Mouse (Mus musculus): ENCODE measurements around the gene Clhc1. TPM values are rescaled to one million over a fixed set of nuclear protein-coding genes. Genes with fewer than 3 reads are reported as not detected.
"Not testable (repeated sequence)": the region's sequence is repeated elsewhere in the genome, so short reads cannot be mapped to it uniquely, and the experiment has no call there.

Clhc1 gene
- polyA plus RNA-seq, 1 experiment from 2014 or later = 0.15 TPM

GRCm38 (mm10) chr11:29525988-29526794 lies 21.6 kb upstream of the Clhc1 start, which contains the start of gene Mtif2:
TSS of gene Mtif2 (plus strand) at chr11:29526408.
- H3K4me3 ChIP-seq (ENCODE audit: low read depth, low read length) = peak within 1 kb of the TSS; percentile 71
- H3K27me3 ChIP-seq (ENCODE audit: control insufficient read depth, insufficient read depth, low read length) = no peaks in the 10 kb centered on the region
- WGBS = 3% methylated on average over 47 of the region's 47 CpGs
- peaks cover 4% of the 10 kb centered on the region; the same call in 1 of the 2 replicates for H3K36me3 ChIP-seq (ENCODE audit: control insufficient read depth, insufficient read depth, low read length)
- peak within 1 kb of the TSS; percentile 87 for H3K9ac ChIP-seq (ENCODE audit: low read length)
- H3K4me1 ChIP-seq (ENCODE audit: control insufficient read depth, insufficient read depth, low read length) = no peaks in the 10 kb centered on the region
- ATAC-seq (ENCODE audit: low FRiP score) (peak; percentile 98), DNase-seq (ENCODE audit: low spot score, missing footprints) (peak; percentile 98)
- H3K9me3 ChIP-seq (ENCODE audit: control insufficient read depth, low read length) = no peaks in the 10 kb centered on the region
- H3K27ac ChIP-seq (ENCODE audit: low read depth, low read length) = peak within 1 kb of the TSS; percentile 40
- peak within 1 kb of the TSS; percentile 70 for H3K4me2 ChIP-seq

- Histone ChIP-seq H3K9me3 (ENCODE audit: control insufficient read depth, low read length) (no peaks in the 10 kb centered on the region), H3K27me3 (ENCODE audit: control insufficient read depth, insufficient read depth, low read length) (no peaks in the 10 kb centered on the region), H3K36me3 (ENCODE audit: control insufficient read depth, insufficient read depth, low read length) (peaks cover 10% of the 10 kb centered on the region; the same call in 1 of the 2 replicates), H3K9ac (ENCODE audit: low read length) (no peak overlapping the region), H3K4me2 (no peak overlapping the region), H3K27ac (ENCODE audit: low read depth, low read length) (no peak overlapping the region), H3K4me3 (ENCODE audit: low read depth, low read length) (no peak overlapping the region), H3K4me1 (ENCODE audit: control insufficient read depth, insufficient read depth, low read length) (no peaks in the 10 kb centered on the region)
- ATAC-seq (ENCODE audit: low FRiP score) (no peak), DNase-seq (ENCODE audit: low spot score, missing footprints) (no peak)
- 94% methylated on average over 1 of the region's 1 CpGs for WGBS
Measured at GRCm38 (mm10) chr11:29538201-29538600, 9.5 kb upstream of the Clhc1 start.

GRCm38 (mm10) chr11:29544225-29544945 lies 3.4 kb upstream of the Clhc1 start:
- Histone ChIP-seq H3K27me3 (ENCODE audit: control insufficient read depth, insufficient read depth, low read length) (no peaks in the 10 kb centered on the region), H3K27ac (ENCODE audit: low read depth, low read length) (no peak overlapping the region), H3K4me2 (no peak overlapping the region), H3K9me3 (ENCODE audit: control insufficient read depth, low read length) (no peaks in the 10 kb centered on the region), H3K4me3 (ENCODE audit: low read depth, low read length) (no peak overlapping the region), H3K9ac (ENCODE audit: low read length) (no peak overlapping the region), H3K4me1 (ENCODE audit: control insufficient read depth, insufficient read depth, low read length) (peaks cover 12% of the 10 kb centered on the region; the same call in 1 of the 2 replicates), H3K36me3 (ENCODE audit: control insufficient read depth, insufficient read depth, low read length) (peaks cover 11% of the 10 kb centered on the region; the same call in 1 of the 2 replicates)
- DNase-seq (ENCODE audit: low spot score, missing footprints) = peak; percentile 85
- 83% methylated on average over 3 of the region's 3 CpGs for WGBS
- ATAC-seq (ENCODE audit: low FRiP score) = no peak

- not testable (repeated sequence) for ATAC-seq (ENCODE audit: low FRiP score); DNase-seq (ENCODE audit: low spot score, missing footprints); H3K27me3 ChIP-seq (ENCODE audit: control insufficient read depth, insufficient read depth, low read length); H3K4me2 ChIP-seq; H3K9me3 ChIP-seq (ENCODE audit: control insufficient read depth, low read length); H3K9ac ChIP-seq (ENCODE audit: low read length); H3K4me3 ChIP-seq (ENCODE audit: low read depth, low read length); H3K27ac ChIP-seq (ENCODE audit: low read depth, low read length)
- 87% methylated on average over 4 of the region's 4 CpGs for WGBS
- Histone ChIP-seq H3K36me3 (ENCODE audit: control insufficient read depth, insufficient read depth, low read length) (peaks cover 11% of the 10 kb centered on the region; the same call in 1 of the 2 replicates), H3K4me1 (ENCODE audit: control insufficient read depth, insufficient read depth, low read length) (peaks cover 12% of the 10 kb centered on the region; the same call in 1 of the 2 replicates)
Measured at GRCm38 (mm10) chr11:29545150-29545752, 2.5 kb upstream of the Clhc1 start.

GRCm38 (mm10) chr11:29546297-29546696 lies 1.5 kb upstream of the Clhc1 start:
- H3K36me3 ChIP-seq (ENCODE audit: control insufficient read depth, insufficient read depth, low read length) = peaks cover 11% of the 10 kb centered on the region; the same call in 1 of the 2 replicates
- H3K27me3 ChIP-seq (ENCODE audit: control insufficient read depth, insufficient read depth, low read length); H3K27ac ChIP-seq (ENCODE audit: low read depth, low read length); ATAC-seq (ENCODE audit: low FRiP score); DNase-seq (ENCODE audit: low spot score, missing footprints); H3K9me3 ChIP-seq (ENCODE audit: control insufficient read depth, low read length): not testable (repeated sequence)
- WGBS = 94% methylated on average over 2 of the region's 2 CpGs
- peak overlapping the region; percentile 72 for H3K4me2 ChIP-seq
- peaks cover 12% of the 10 kb centered on the region; the same call in 1 of the 2 replicates for H3K4me1 ChIP-seq (ENCODE audit: control insufficient read depth, insufficient read depth, low read length)
- peak overlapping the region; percentile 88; the same call in 1 of the 2 replicates for H3K9ac ChIP-seq (ENCODE audit: low read length)
- peak overlapping the region; percentile 67 for H3K4me3 ChIP-seq (ENCODE audit: low read depth, low read length)

GRCm38 (mm10) chr11:29546762-29547161 lies 988 bp upstream of the Clhc1 start:
- peaks cover 11% of the 10 kb centered on the region; the same call in 1 of the 2 replicates for H3K36me3 ChIP-seq (ENCODE audit: control insufficient read depth, insufficient read depth, low read length)
- H3K27ac ChIP-seq (ENCODE audit: low read depth, low read length) = no peak overlapping the region
- WGBS = 26% methylated on average over 2 of the region's 2 CpGs
- ATAC-seq (ENCODE audit: low FRiP score) (no peak), DNase-seq (ENCODE audit: low spot score, missing footprints) (no peak)
- peak overlapping the region; percentile 88 for H3K9ac ChIP-seq (ENCODE audit: low read length)
- peaks cover 12% of the 10 kb centered on the region; the same call in 1 of the 2 replicates for H3K4me1 ChIP-seq (ENCODE audit: control insufficient read depth, insufficient read depth, low read length)
- no peaks in the 10 kb centered on the region for H3K27me3 ChIP-seq (ENCODE audit: control insufficient read depth, insufficient read depth, low read length)
- peak overlapping the region; percentile 67 for H3K4me3 ChIP-seq (ENCODE audit: low read depth, low read length)
- H3K4me2 ChIP-seq = peak overlapping the region; percentile 72
- no peaks in the 10 kb centered on the region for H3K9me3 ChIP-seq (ENCODE audit: control insufficient read depth, low read length)

- DNase-seq (ENCODE audit: low spot score, missing footprints) (no peak), ATAC-seq (ENCODE audit: low FRiP score) (peak; percentile 22)
- H3K27me3 ChIP-seq (ENCODE audit: control insufficient read depth, insufficient read depth, low read length) = no peaks in the 10 kb centered on the region
- no peaks in the 10 kb centered on the region for H3K9me3 ChIP-seq (ENCODE audit: control insufficient read depth, low read length)
- H3K4me2 ChIP-seq = peak overlapping the region; percentile 72
- H3K36me3 ChIP-seq (ENCODE audit: control insufficient read depth, insufficient read depth, low read length) = peaks cover 11% of the 10 kb centered on the region; the same call in 1 of the 2 replicates
- H3K9ac ChIP-seq (ENCODE audit: low read length) = peak overlapping the region; percentile 88
- peaks cover 12% of the 10 kb centered on the region; the same call in 1 of the 2 replicates for H3K4me1 ChIP-seq (ENCODE audit: control insufficient read depth, insufficient read depth, low read length)
- under 1% methylated on average over 27 of the region's 27 CpGs for WGBS
- peak overlapping the region; percentile 44; the same call in 1 of the 2 replicates for H3K27ac ChIP-seq (ENCODE audit: low read depth, low read length)
- peak overlapping the region; percentile 67 for H3K4me3 ChIP-seq (ENCODE audit: low read depth, low read length)
Measured at GRCm38 (mm10) chr11:29547249-29547751, 450 bp upstream of the Clhc1 start.

- H3K9me3 ChIP-seq (ENCODE audit: control insufficient read depth, low read length) = no peaks in the 10 kb centered on the region
- peak overlapping the region; percentile 67 for H3K4me3 ChIP-seq (ENCODE audit: low read depth, low read length)
- peak overlapping the region; percentile 72 for H3K4me2 ChIP-seq
- H3K4me1 ChIP-seq (ENCODE audit: control insufficient read depth, insufficient read depth, low read length) = peaks cover 12% of the 10 kb centered on the region; the same call in 1 of the 2 replicates
- ATAC-seq (ENCODE audit: low FRiP score) (peak; percentile 9; the same call in 1 of the 2 replicates), DNase-seq (ENCODE audit: low spot score, missing footprints) (no peak)
- peak overlapping the region; percentile 88 for H3K9ac ChIP-seq (ENCODE audit: low read length)
- 25% methylated on average over 23 of the region's 23 CpGs for WGBS
- peaks cover 11% of the 10 kb centered on the region; the same call in 1 of the 2 replicates for H3K36me3 ChIP-seq (ENCODE audit: control insufficient read depth, insufficient read depth, low read length)
- no peaks in the 10 kb centered on the region for H3K27me3 ChIP-seq (ENCODE audit: control insufficient read depth, insufficient read depth, low read length)
- no peak overlapping the region for H3K27ac ChIP-seq (ENCODE audit: low read depth, low read length)
Measured at GRCm38 (mm10) chr11:29548504-29549424, 1.0 kb downstream of the Clhc1 start.
